Mouse (Mus musculus) skeletal muscle tissue, postnatal 0 days (tissue): Measurements from ENCODE around the gene Tbc1d10a. TPM values are rescaled to one million over a fixed set of nuclear protein-coding genes. Genes with fewer than 3 reads are reported as not detected.

Experiments used
- microRNA-seq, 2 experiments: library from miRNA; unstranded; fragments of <30 nt; microRNA quantifications; one replicate each; pipeline ENCODE4; 2016
- polyA plus RNA-seq: library from polyadenylated mRNA; unstranded; fragments of >200 nt; fragmentation: Nextera tagmentation; extraction: Ambion mirVana; gene quantifications from 2 replicates; pipeline ENCODE4 v1.2.1, GENCODE M21; 2015

Tbc1d10a gene
- polyA plus RNA-seq, result 9.9 and 12.4 TPM in 2 replicates

GRCm38 (mm10) chr11:4186486-4187317, at the start of gene Tbc1d10a:
TSS of gene Tbc1d10a (plus strand) at chr11:4186789.

DNA sequence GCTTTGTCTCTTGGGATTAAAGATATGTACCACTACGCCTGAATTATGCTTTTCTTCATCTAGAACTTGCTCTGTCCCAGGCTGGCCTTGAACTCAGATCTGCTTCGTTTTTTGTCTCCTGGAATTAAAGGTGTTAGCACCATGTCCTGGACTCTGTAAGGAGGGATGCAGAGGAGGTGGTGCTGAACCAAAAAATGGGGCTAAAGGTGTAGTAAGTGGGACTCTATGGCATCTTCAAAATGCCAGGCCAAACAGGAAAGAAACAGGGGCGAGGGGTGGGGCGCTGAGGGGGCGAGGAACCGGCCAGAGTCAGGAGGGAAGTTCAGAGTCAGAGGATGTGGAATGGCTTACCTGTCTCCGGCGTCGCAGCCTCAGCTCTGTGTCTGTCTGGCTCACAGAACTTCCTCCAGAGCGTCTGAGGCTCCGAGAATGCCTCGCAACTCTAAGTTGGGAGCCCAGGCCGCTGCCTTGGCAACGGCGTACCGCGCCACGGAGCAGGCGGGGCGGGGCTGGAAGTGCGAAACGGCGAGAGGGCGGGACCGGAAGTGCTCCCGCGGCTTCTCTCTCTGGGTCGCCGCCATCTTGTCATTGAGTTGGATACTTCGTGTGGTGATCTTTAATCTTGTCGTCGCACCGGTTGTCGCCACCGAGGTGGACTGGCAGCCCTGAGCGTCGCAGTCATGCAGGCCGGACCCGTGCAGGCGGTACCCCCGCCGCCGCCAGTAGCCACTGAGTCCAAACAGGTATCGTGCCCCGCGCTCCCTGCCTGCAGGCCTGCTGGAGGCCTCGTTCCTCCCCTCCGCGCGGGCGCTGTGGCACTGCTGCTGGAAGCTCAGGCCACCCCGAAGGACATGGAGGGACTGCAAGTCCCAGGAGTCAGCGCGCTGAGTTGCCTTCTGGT, 26.5 kb upstream of the Tbc1d10a start, which contains the start of the genes Ccdc157 and Sf3a1:
Gene Ccdc157, minus strand, starts transcription at position 486 of the 901 bp plus-strand sequence.
Gene Sf3a1, plus strand, starts transcription at position 543 of the 901 bp plus-strand sequence.

DNA sequence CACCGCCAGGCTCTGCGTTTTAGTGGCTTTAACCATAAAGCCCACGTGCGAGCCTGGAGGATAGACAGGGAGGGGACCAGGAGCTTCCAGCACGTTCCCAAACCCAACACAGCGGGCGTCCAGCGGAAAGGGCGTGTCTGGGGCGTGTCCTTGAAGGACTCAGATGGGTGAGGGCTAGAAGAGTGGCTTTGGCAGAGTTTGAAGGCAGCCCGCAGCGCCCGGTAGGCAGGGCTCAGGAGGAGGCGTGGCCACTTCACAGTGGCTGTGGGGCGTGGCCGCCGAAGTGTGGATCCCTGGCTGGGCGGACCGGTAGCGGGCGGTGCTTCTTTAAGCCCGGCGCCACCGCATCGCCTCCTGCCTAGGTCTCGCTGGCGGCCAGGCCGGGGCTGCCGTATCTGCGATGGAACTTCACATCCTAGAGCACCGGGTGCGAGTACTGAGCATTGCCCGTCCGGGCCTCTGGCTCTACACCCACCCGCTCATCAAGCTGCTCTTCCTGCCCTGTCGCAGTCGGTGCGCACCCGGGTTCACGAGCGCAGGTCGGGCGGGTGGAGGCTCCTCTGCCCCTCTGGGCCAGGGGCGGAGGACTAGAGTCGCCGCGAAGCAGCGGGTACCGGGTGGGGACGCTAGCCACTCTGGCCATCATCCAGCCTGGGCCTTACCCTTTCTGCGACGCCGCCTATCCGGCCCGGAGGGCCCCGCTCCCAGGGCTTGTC, 31.5 kb downstream of the Tbc1d10a start, which contains the start of gene Castor1:
Gene Castor1, plus strand, starts transcription at position 312 of the 716 bp plus-strand sequence.

GRCm38 (mm10) chr11:4235665-4236545, 49.3 kb downstream of the Tbc1d10a start, which contains the start of gene Osm:
TSS of gene Osm (plus strand) at chr11:4236420.

DNA sequence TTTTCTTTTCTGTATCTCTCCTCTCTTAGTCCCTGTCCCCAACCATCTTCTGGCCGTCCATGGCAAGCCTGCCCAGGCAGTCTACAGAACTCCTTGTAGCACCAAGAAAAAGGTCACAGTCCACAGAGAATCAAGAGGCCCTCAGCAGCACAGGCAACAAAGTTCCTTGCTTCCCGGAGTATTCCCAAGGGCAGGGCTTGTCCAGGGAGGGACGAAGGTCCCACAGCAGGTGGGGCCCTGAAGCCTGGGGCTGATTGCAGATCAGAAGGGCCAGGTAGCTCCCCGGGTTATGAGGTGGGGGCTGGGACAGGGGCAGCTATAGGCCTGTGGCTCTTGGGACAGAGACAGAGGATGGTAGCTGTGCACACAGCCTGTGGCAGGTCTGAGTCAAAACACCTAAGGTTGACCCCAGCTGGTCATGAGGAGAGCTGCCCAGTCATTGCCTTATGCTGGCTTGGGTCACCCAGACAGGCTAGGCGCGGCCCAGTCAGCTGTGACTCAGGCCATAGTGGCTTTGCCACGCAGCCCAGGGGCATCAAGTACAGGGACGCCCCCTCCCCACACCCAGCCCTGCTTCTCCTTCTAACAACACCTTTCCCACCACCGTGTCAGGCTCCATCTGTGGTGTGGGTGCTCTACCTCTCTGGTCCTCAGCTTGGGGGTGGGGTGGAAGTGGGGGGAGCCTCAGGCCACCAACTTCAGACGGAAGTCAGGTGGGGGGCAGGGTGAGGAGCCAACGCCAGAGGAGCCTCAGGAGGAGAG, 70.4 kb downstream of the Tbc1d10a start, which contains the start of gene Lif:
Gene Lif, plus strand, starts transcription at position 712 of the 762 bp plus-strand sequence.

Small RNA genes lying within 50 kb of the gene (microRNA-seq; reads per million reads assigned to microRNA genes)
- gene Mir3060, result 1.3 to 1.4 reads per million in 2 experiments

Other genes with a start within 250 kb of the Tbc1d10a start
- gene Pes1, start 222.8 kb upstream of the Tbc1d10a start, polyA plus RNA-seq, result 35.7 and 36.6 TPM in 2 replicates
- gene 4930556J24Rik, start 210.0 kb upstream of the Tbc1d10a start, polyA plus RNA-seq, result not detected in 2 replicates
- 4.0 and 4.8 TPM in 2 replicates for gene Gal3st1, start 203.2 kb upstream of the Tbc1d10a start, polyA plus RNA-seq
- gene Sec14l4, start 155.3 kb upstream of the Tbc1d10a start, polyA plus RNA-seq, result 0.10 and 0.60 TPM in 2 replicates
- gene Sec14l3, start 121.9 kb upstream of the Tbc1d10a start, polyA plus RNA-seq, result not detected in 2 replicates
- 16.6 and 19.9 TPM in 2 replicates for gene Mtfp1, start 91.3 kb upstream of the Tbc1d10a start, polyA plus RNA-seq
- 0.85 and 1.1 TPM in 2 replicates for gene Sec14l2, start 63.4 kb upstream of the Tbc1d10a start, polyA plus RNA-seq
- gene Rnf215, start 51.6 kb upstream of the Tbc1d10a start, polyA plus RNA-seq, result 13.5 and 15.0 TPM in 2 replicates
- 3.8 and 4.2 TPM in 2 replicates for gene Ccdc157, start 26.5 kb upstream of the Tbc1d10a start, polyA plus RNA-seq
- gene Sf3a1, start 26.4 kb upstream of the Tbc1d10a start, polyA plus RNA-seq, result 16.0 and 18.1 TPM in 2 replicates
- 10.0 and 13.3 TPM in 2 replicates for gene Castor1, start 31.4 kb downstream of the Tbc1d10a start, polyA plus RNA-seq
- gene Osm, start 49.6 kb downstream of the Tbc1d10a start, polyA plus RNA-seq, result 0.06 and 0.33 TPM in 2 replicates
- 0.23 and 0.34 TPM in 2 replicates for gene Lif, start 70.8 kb downstream of the Tbc1d10a start, polyA plus RNA-seq